Mouse (Mus musculus): ENCODE data around the gene Wdr13. TPM values are rescaled to one million over a fixed set of nuclear protein-coding genes. Genes with fewer than 3 reads are reported as not detected.
"Not testable (repeated sequence)": the region's sequence is repeated elsewhere in the genome, so short reads cannot be mapped to it uniquely, and the experiment has no call there.

The Wdr13 gene
- total RNA-seq, 2 experiments from 2014 or later, result 214 to 224 TPM

GRCm38 (mm10) chrX:8115275-8115674 is 17.4 kb downstream of the Wdr13 start:
- intact Hi-C loops (cut with DNase I), result no loop called here
- DNase-seq, result no peak

- intact Hi-C loops (cut with DNase I), result no loop called here
- no peak for DNase-seq
Measured at GRCm38 (mm10) chrX:8105019-8105418, 27.7 kb downstream of the Wdr13 start.

- intact Hi-C loops (cut with DNase I), result no loop called here
- DNase-seq, result no peak
Measured at GRCm38 (mm10) chrX:8102213-8102668, 30.5 kb downstream of the Wdr13 start.

GRCm38 (mm10) chrX:8101017-8101416 is 31.7 kb downstream of the Wdr13 start:
- peak; percentile 76 for DNase-seq
- intact Hi-C loops (cut with DNase I), result no loop called here

- intact Hi-C loops (cut with DNase I), result no loop called here
- no peak for DNase-seq
Measured at GRCm38 (mm10) chrX:8099435-8099834, 33.3 kb downstream of the Wdr13 start.

- intact Hi-C loops (cut with DNase I), result no loop called here
- peak; percentile 96 for DNase-seq
Measured at GRCm38 (mm10) chrX:8096787-8097242, 35.9 kb downstream of the Wdr13 start.

- intact Hi-C loops (cut with DNase I), result not testable (repeated sequence)
- DNase-seq, result peak; percentile 71
Measured at GRCm38 (mm10) chrX:8096068-8096786, 36.5 kb downstream of the Wdr13 start.

- DNase-seq, result no peak
- intact Hi-C loops (cut with DNase I), result no loop called here
Measured at GRCm38 (mm10) chrX:8095546-8095945, 37.1 kb downstream of the Wdr13 start.

- intact Hi-C loops (cut with DNase I); DNase-seq: not testable (repeated sequence)
Measured at GRCm38 (mm10) chrX:8090954-8091347, 41.7 kb downstream of the Wdr13 start.

- no peak for DNase-seq
- intact Hi-C loops (cut with DNase I), result no loop called here
Measured at GRCm38 (mm10) chrX:8090346-8090953, 42.2 kb downstream of the Wdr13 start, which contains the start of gene Was. Gene Was (minus strand): TSS chrX:8090498.

GRCm38 (mm10) chrX:8089746-8090145 is 42.9 kb downstream of the Wdr13 start:
- intact Hi-C loops (cut with DNase I), result no loop called here
- DNase-seq, result no peak

- intact Hi-C loops (cut with DNase I), result no loop called here
- no peak for DNase-seq
Measured at GRCm38 (mm10) chrX:8085611-8086010, 47.1 kb downstream of the Wdr13 start.

GRCm38 (mm10) chrX:8084771-8085259 is 47.9 kb downstream of the Wdr13 start:
- intact Hi-C loops (cut with DNase I), result no loop called here
- DNase-seq, result no peak

- DNase-seq, result no peak
- intact Hi-C loops (cut with DNase I), result no loop called here
Measured at GRCm38 (mm10) chrX:8075104-8075503, 57.6 kb downstream of the Wdr13 start.

GRCm38 (mm10) chrX:8074430-8075014 is 58.2 kb downstream of the Wdr13 start, which contains the start of gene Suv39h1:
Gene Suv39h1 (minus strand): TSS chrX:8074760.
- intact Hi-C loops (cut with DNase I), result no loop called here
- peak; percentile 94 for DNase-seq

GRCm38 (mm10) chrX:8073881-8074429 is 58.7 kb downstream of the Wdr13 start:
- intact Hi-C loops (cut with DNase I), result no loop called here
- peak; percentile 35 for DNase-seq

Other genes with a start within 250 kb of the Wdr13 start
- gene Slc35a2, start 248.9 kb downstream of the Wdr13 start, total RNA-seq (2021), result 10 to 100 TPM; 40.5 to 41.7 TPM
- gene Pqbp1, start 233.6 kb downstream of the Wdr13 start, total RNA-seq (2021), result 10 to 100 TPM; 92.7 to 98.2 TPM
- 10 to 100 TPM; 46.6 to 54.4 TPM for gene Timm17b, start 233.5 kb downstream of the Wdr13 start, total RNA-seq (2021)
- not detected for gene Gm10491, start 225.1 kb downstream of the Wdr13 start, total RNA-seq (2021)
- gene Gm10490, start 223.3 kb downstream of the Wdr13 start, total RNA-seq (2021), result not detected
- gene Pcsk1n, start 213.1 kb downstream of the Wdr13 start, total RNA-seq (2021), result 100 to 1,000 TPM; 188 to 204 TPM
- gene Eras, start 204.3 kb downstream of the Wdr13 start, total RNA-seq (2021), result not detected
- 10 to 100 TPM; 62.5 to 71.4 TPM for gene Hdac6, start 185.0 kb downstream of the Wdr13 start, total RNA-seq (2021)
- gene Gata1, start 154.8 kb downstream of the Wdr13 start, total RNA-seq (2021), result not detected
- gene Glod5, start 114.4 kb downstream of the Wdr13 start, total RNA-seq (2021), result not detected
- 10 to 100 TPM; 35.0 to 36.7 TPM for gene Suv39h1, start 58.1 kb downstream of the Wdr13 start, total RNA-seq (2021)
- under 1 TPM; 0.42 to 0.94 TPM for gene Was, start 42.4 kb downstream of the Wdr13 start, total RNA-seq (2021)
- 100 to 1,000 TPM; 346 to 406 TPM for gene Rbm3, start 13.0 kb upstream of the Wdr13 start, total RNA-seq (2021)
- gene Tbc1d25, start 43.3 kb upstream of the Wdr13 start, total RNA-seq (2021), result 10 to 100 TPM; 18.1 to 19.9 TPM
- gene Ebp, start 60.6 kb upstream of the Wdr13 start, total RNA-seq (2021), result 10 to 100 TPM; 19.9 to 25.5 TPM
- gene Porcn, start 73.6 kb upstream of the Wdr13 start, total RNA-seq (2021), result 10 to 100 TPM; 43.4 to 49.5 TPM
- gene Ftsj1, start 119.5 kb upstream of the Wdr13 start, total RNA-seq (2021), result 10 to 100 TPM; 25.9 to 28.9 TPM
- 10 to 100 TPM; 31.4 to 34.9 TPM for gene Slc38a5, start 138.2 kb upstream of the Wdr13 start, total RNA-seq (2021)
- gene Ssxb10, start 194.5 kb upstream of the Wdr13 start, total RNA-seq (2021), result not detected
- not detected for gene Ssxb9, start 234.1 kb upstream of the Wdr13 start, total RNA-seq (2021)